Mouse (Mus musculus): ENCODE measurements at regions not wholly inside any gene's neighbourhood (a gene's known extent, or its start where the extent isn't known, plus 50 kb on each side); places are given as distances from the start of the nearest gene placed in this dataset.

GRCm38 (mm10) chr8:116053043-116053442, 345.4 kb upstream of the Maf start:
- 43% methylated on average over 6 of the region's 6 CpGs for WGBS
- no peaks in the 10 kb centered on the region for H3K27me3 ChIP-seq (ENCODE audit: control insufficient read depth, insufficient read depth, low read length)
- no peaks in the 10 kb centered on the region for H3K9me3 ChIP-seq (ENCODE audit: control insufficient read depth, low read length)

GRCm38 (mm10) chr8:116048480-116048879, 340.9 kb upstream of the Maf start:
- WGBS, result 85% methylated on average over 10 of the region's 10 CpGs
- no peaks in the 10 kb centered on the region for H3K9me3 ChIP-seq (ENCODE audit: control insufficient read depth, low read length)
- H3K27me3 ChIP-seq (ENCODE audit: control insufficient read depth, insufficient read depth, low read length), result no peaks in the 10 kb centered on the region
- ATAC-seq (ENCODE audit: low read depth), result no peak
- no peaks in the 10 kb centered on the region for H3K36me3 ChIP-seq (ENCODE audit: control insufficient read depth, insufficient read depth, low read length)
- H3K9ac ChIP-seq (replicated peaks; ENCODE audit: low read depth, low read length), result no peak overlapping the region
- no peaks in the 10 kb centered on the region for H3K4me1 ChIP-seq (ENCODE audit: control insufficient read depth, insufficient read depth, low read length)
- no peak overlapping the region for H3K4me3 ChIP-seq (ENCODE audit: low read depth, low read length)
- no peak overlapping the region for H3K27ac ChIP-seq (ENCODE audit: low read depth, low read length)
- no peak overlapping the region for H3K4me2 ChIP-seq (ENCODE audit: low read depth, low read length)

More at GRCm38 (mm10) chr8:116053043-116053442, 345.4 kb upstream of the Maf start:
- Histone ChIP-seq H3K27ac (ENCODE audit: low read depth, low read length) (no peak overlapping the region), H3K9ac (replicated peaks; ENCODE audit: low read depth, low read length) (no peak overlapping the region), H3K4me3 (ENCODE audit: low read depth, low read length) (no peak overlapping the region), H3K4me1 (ENCODE audit: control insufficient read depth, insufficient read depth, low read length) (no peaks in the 10 kb centered on the region), H3K4me2 (ENCODE audit: low read depth, low read length) (no peak overlapping the region), H3K36me3 (ENCODE audit: control insufficient read depth, insufficient read depth, low read length) (no peaks in the 10 kb centered on the region)
- no peak for ATAC-seq (ENCODE audit: low read depth)

GRCm38 (mm10) chr8:116046859-116047258, 339.3 kb upstream of the Maf start:
- WGBS, result 81% methylated on average over 3 of the region's 3 CpGs
- Histone ChIP-seq H3K27ac (ENCODE audit: low read depth, low read length) (no peak overlapping the region), H3K4me1 (ENCODE audit: control insufficient read depth, insufficient read depth, low read length) (no peaks in the 10 kb centered on the region), H3K9ac (replicated peaks; ENCODE audit: low read depth, low read length) (no peak overlapping the region), H3K36me3 (ENCODE audit: control insufficient read depth, insufficient read depth, low read length) (no peaks in the 10 kb centered on the region), H3K4me2 (ENCODE audit: low read depth, low read length) (no peak overlapping the region), H3K27me3 (ENCODE audit: control insufficient read depth, insufficient read depth, low read length) (no peaks in the 10 kb centered on the region), H3K9me3 (ENCODE audit: control insufficient read depth, low read length) (no peaks in the 10 kb centered on the region), H3K4me3 (ENCODE audit: low read depth, low read length) (no peak overlapping the region)
- ATAC-seq (ENCODE audit: low read depth), result no peak

- H3K4me2 ChIP-seq (ENCODE audit: low read depth, low read length), result no peak overlapping the region
- no peak overlapping the region for H3K4me3 ChIP-seq (ENCODE audit: low read depth, low read length)
- 87% methylated on average over 3 of the region's 3 CpGs for WGBS
- H3K9me3 ChIP-seq (ENCODE audit: control insufficient read depth, low read length), result no peaks in the 10 kb centered on the region
- ATAC-seq (ENCODE audit: low read depth), result no peak
- H3K27me3 ChIP-seq (ENCODE audit: control insufficient read depth, insufficient read depth, low read length), result no peaks in the 10 kb centered on the region
- H3K9ac ChIP-seq (replicated peaks; ENCODE audit: low read depth, low read length), result no peak overlapping the region
- no peak overlapping the region for H3K27ac ChIP-seq (ENCODE audit: low read depth, low read length)
- no peaks in the 10 kb centered on the region for H3K4me1 ChIP-seq (ENCODE audit: control insufficient read depth, insufficient read depth, low read length)
- H3K36me3 ChIP-seq (ENCODE audit: control insufficient read depth, insufficient read depth, low read length), result no peaks in the 10 kb centered on the region
Observed at GRCm38 (mm10) chr8:116045526-116045925, 337.9 kb upstream of the Maf start.

- Histone ChIP-seq H3K9me3 (ENCODE audit: control insufficient read depth, low read length) (no peaks in the 10 kb centered on the region), H3K4me2 (ENCODE audit: low read depth, low read length) (no peak overlapping the region), H3K4me3 (ENCODE audit: low read depth, low read length) (no peak overlapping the region), H3K27ac (ENCODE audit: low read depth, low read length) (no peak overlapping the region), H3K27me3 (ENCODE audit: control insufficient read depth, insufficient read depth, low read length) (no peaks in the 10 kb centered on the region), H3K4me1 (ENCODE audit: control insufficient read depth, insufficient read depth, low read length) (no peaks in the 10 kb centered on the region), H3K36me3 (ENCODE audit: control insufficient read depth, insufficient read depth, low read length) (no peaks in the 10 kb centered on the region), H3K9ac (replicated peaks; ENCODE audit: low read depth, low read length) (no peak overlapping the region)
- ATAC-seq (ENCODE audit: low read depth), result no peak
- 81% methylated on average over 4 of the region's 4 CpGs for WGBS
Observed at GRCm38 (mm10) chr8:116043381-116043780, 335.8 kb upstream of the Maf start.

GRCm38 (mm10) chr8:116030966-116031365, 323.4 kb upstream of the Maf start:
- H3K27ac ChIP-seq (ENCODE audit: low read depth, low read length), result no peak overlapping the region
- H3K27me3 ChIP-seq (ENCODE audit: control insufficient read depth, insufficient read depth, low read length), result no peaks in the 10 kb centered on the region
- H3K4me1 ChIP-seq (ENCODE audit: control insufficient read depth, insufficient read depth, low read length), result no peaks in the 10 kb centered on the region
- H3K4me3 ChIP-seq (ENCODE audit: low read depth, low read length), result no peak overlapping the region
- H3K9me3 ChIP-seq (ENCODE audit: control insufficient read depth, low read length), result no peaks in the 10 kb centered on the region
- ATAC-seq (ENCODE audit: low read depth), result no peak
- H3K9ac ChIP-seq (replicated peaks; ENCODE audit: low read depth, low read length), result no peak overlapping the region
- H3K36me3 ChIP-seq (ENCODE audit: control insufficient read depth, insufficient read depth, low read length), result no peaks in the 10 kb centered on the region
- WGBS, result 89% methylated on average over 10 of the region's 10 CpGs
- H3K4me2 ChIP-seq (ENCODE audit: low read depth, low read length), result no peak overlapping the region

- WGBS, result 71% methylated on average over 2 of the region's 2 CpGs
- no peaks in the 10 kb centered on the region for H3K4me1 ChIP-seq (ENCODE audit: control insufficient read depth, insufficient read depth, low read length)
- H3K36me3 ChIP-seq (ENCODE audit: control insufficient read depth, insufficient read depth, low read length), result no peaks in the 10 kb centered on the region
- no peak overlapping the region for H3K9ac ChIP-seq (replicated peaks; ENCODE audit: low read depth, low read length)
- no peak overlapping the region for H3K4me3 ChIP-seq (ENCODE audit: low read depth, low read length)
- no peak overlapping the region for H3K4me2 ChIP-seq (ENCODE audit: low read depth, low read length)
- no peak overlapping the region for H3K27ac ChIP-seq (ENCODE audit: low read depth, low read length)
- no peaks in the 10 kb centered on the region for H3K27me3 ChIP-seq (ENCODE audit: control insufficient read depth, insufficient read depth, low read length)
- no peaks in the 10 kb centered on the region for H3K9me3 ChIP-seq (ENCODE audit: control insufficient read depth, low read length)
- ATAC-seq (ENCODE audit: low read depth), result no peak
Observed at GRCm38 (mm10) chr8:116025321-116025720, 317.7 kb upstream of the Maf start.

- Histone ChIP-seq H3K27ac (ENCODE audit: low read depth, low read length) (no peak overlapping the region), H3K4me3 (ENCODE audit: low read depth, low read length) (no peak overlapping the region), H3K36me3 (ENCODE audit: control insufficient read depth, insufficient read depth, low read length) (no peaks in the 10 kb centered on the region), H3K27me3 (ENCODE audit: control insufficient read depth, insufficient read depth, low read length) (no peaks in the 10 kb centered on the region), H3K4me2 (ENCODE audit: low read depth, low read length) (no peak overlapping the region), H3K9ac (replicated peaks; ENCODE audit: low read depth, low read length) (no peak overlapping the region), H3K4me1 (ENCODE audit: control insufficient read depth, insufficient read depth, low read length) (no peaks in the 10 kb centered on the region), H3K9me3 (ENCODE audit: control insufficient read depth, low read length) (no peaks in the 10 kb centered on the region)
- 82% methylated on average over 4 of the region's 4 CpGs for WGBS
- ATAC-seq (ENCODE audit: low read depth), result no peak
Observed at GRCm38 (mm10) chr8:116024811-116025210, 317.2 kb upstream of the Maf start.

GRCm38 (mm10) chr8:116021691-116022090, 314.1 kb upstream of the Maf start:
- Histone ChIP-seq H3K27me3 (ENCODE audit: control insufficient read depth, insufficient read depth, low read length) (no peaks in the 10 kb centered on the region), H3K9me3 (ENCODE audit: control insufficient read depth, low read length) (no peaks in the 10 kb centered on the region), H3K4me2 (ENCODE audit: low read depth, low read length) (no peak overlapping the region), H3K27ac (ENCODE audit: low read depth, low read length) (no peak overlapping the region), H3K4me3 (ENCODE audit: low read depth, low read length) (no peak overlapping the region), H3K9ac (replicated peaks; ENCODE audit: low read depth, low read length) (no peak overlapping the region), H3K4me1 (ENCODE audit: control insufficient read depth, insufficient read depth, low read length) (no peaks in the 10 kb centered on the region), H3K36me3 (ENCODE audit: control insufficient read depth, insufficient read depth, low read length) (no peaks in the 10 kb centered on the region)
- ATAC-seq (ENCODE audit: low read depth), result no peak

- Histone ChIP-seq H3K4me2 (ENCODE audit: low read depth, low read length) (no peak overlapping the region), H3K27ac (ENCODE audit: low read depth, low read length) (no peak overlapping the region), H3K9ac (replicated peaks; ENCODE audit: low read depth, low read length) (no peak overlapping the region), H3K4me3 (ENCODE audit: low read depth, low read length) (no peak overlapping the region), H3K27me3 (ENCODE audit: control insufficient read depth, insufficient read depth, low read length) (no peaks in the 10 kb centered on the region), H3K36me3 (ENCODE audit: control insufficient read depth, insufficient read depth, low read length) (no peaks in the 10 kb centered on the region), H3K9me3 (ENCODE audit: control insufficient read depth, low read length) (no peaks in the 10 kb centered on the region), H3K4me1 (ENCODE audit: control insufficient read depth, insufficient read depth, low read length) (no peaks in the 10 kb centered on the region)
- no peak for ATAC-seq (ENCODE audit: low read depth)
- 85% methylated on average over 5 of the region's 5 CpGs for WGBS
Observed at GRCm38 (mm10) chr8:115995320-115995719, 287.7 kb upstream of the Maf start.
